Mouse (Mus musculus) kidney, embryonic 16.5 days (tissue): ENCODE measurements around the gene Galnt10. TPM values are rescaled to one million over a fixed set of nuclear protein-coding genes. Genes with fewer than 3 reads are reported as not detected.

Source experiments
- ATAC-seq: fragments of 200-750 bp; cut with Nextera tagmentation; 2 replicates; pipeline ENCODE4 v1.8.0; 2017; ENCODE audit warnings: moderate TSS enrichment; ENCODE audit not compliant: low FRiP score, low TSS enrichment
- H3K27ac ChIP-seq: fragments of 300-500 bp; sonication (generic); 2 replicates; pipeline ENCODE4 v1.5.1; 2014; ENCODE audit warnings: low read length
- H3K27me3 ChIP-seq: fragments of 300-500 bp; sonication (generic); 2 replicates; pipeline ENCODE4 v1.6.1; 2014; ENCODE audit warnings: low read length, control low read depth, mixed read lengths; ENCODE audit not compliant: insufficient read depth
- H3K36me3 ChIP-seq: fragments of 300-500 bp; sonication (generic); 2 replicates; pipeline ENCODE4 v1.6.1; 2014; ENCODE audit warnings: low read length, control low read depth, mixed read lengths; ENCODE audit not compliant: insufficient read depth
- H3K4me1 ChIP-seq: fragments of 300-500 bp; sonication (generic); 2 replicates; pipeline ENCODE4 v1.6.1; 2014; ENCODE audit warnings: low read length, control low read depth, mixed read lengths; ENCODE audit not compliant: insufficient read depth
- H3K4me2 ChIP-seq: fragments of 300-500 bp; sonication (generic); replicated peaks from 2 replicates; pipeline ENCODE4 v1.6.1; 2014; ENCODE audit warnings: low read depth, low read length
- H3K4me3 ChIP-seq: fragments of 300-500 bp; sonication (generic); 2 replicates; pipeline ENCODE4 v1.5.1; 2014; ENCODE audit warnings: mild to moderate bottlenecking, low read length
- H3K9ac ChIP-seq: fragments of 300-500 bp; sonication (generic); replicated peaks from 2 replicates; pipeline ENCODE4 v1.6.1; 2014; ENCODE audit warnings: low read length
- H3K9me3 ChIP-seq: fragments of 300-500 bp; sonication (generic); 2 replicates; pipeline ENCODE4 v1.6.1; 2016; ENCODE audit warnings: low read length, control low read depth
- WGBS: fragments of 180-500 bp; shearing (Covaris S2); extraction: QIAGEN DNeasy Blood & Tissue Kit; methylation state at CpG from one replicate; pipeline ENCODE4 v1.1.7; 2014; 5-methylcytosine and 5-hydroxymethylcytosine counted together
- polyA plus RNA-seq: library from polyadenylated mRNA; unstranded; fragments of >200 nt; fragmentation: Nextera tagmentation; extraction: Ambion mirVana; gene quantifications from 2 replicates; pipeline ENCODE4 v1.2.1, GENCODE M21; 2015

Galnt10 gene
- polyA plus RNA-seq, 1 experiment from 2014 or later = 23.6 TPM

- no peak overlapping the region for H3K4me2 ChIP-seq
- H3K27ac ChIP-seq = no peak overlapping the region
- H3K4me1 ChIP-seq = 0 out of 2 replicates have a peak, but pooled peaks cover 3% of the 10 kb centered on the region
- H3K27me3 ChIP-seq = no peaks in the 10 kb centered on the region
- H3K9ac ChIP-seq = no peak overlapping the region
- H3K4me3 ChIP-seq = no peak overlapping the region
- 69% methylated on average over 9 of the region's 9 CpGs for WGBS
- no peaks in the 10 kb centered on the region for H3K36me3 ChIP-seq
- H3K9me3 ChIP-seq = no peaks in the 10 kb centered on the region
- no peak for ATAC-seq
Observed at GRCm38 (mm10) chr11:57615286-57615685, 30.0 kb upstream of the Galnt10 start.

GRCm38 (mm10) chr11:57615871-57616270, 29.4 kb upstream of the Galnt10 start:
- Histone ChIP-seq H3K9ac (no peak overlapping the region), H3K9me3 (no peaks in the 10 kb centered on the region), H3K4me3 (no peak overlapping the region), H3K27ac (no peak overlapping the region), H3K4me2 (no peak overlapping the region), H3K27me3 (no peaks in the 10 kb centered on the region), H3K4me1 (0 out of 2 replicates have a peak, but pooled peaks cover 3% of the 10 kb centered on the region), H3K36me3 (no peaks in the 10 kb centered on the region)
- 0 out of 2 replicates have a peak, but pooled peaks have one; percentile 18 for ATAC-seq
- 32% methylated on average over 13 of the region's 13 CpGs for WGBS

- Histone ChIP-seq H3K36me3 (no peaks in the 10 kb centered on the region), H3K9ac (no peak overlapping the region), H3K9me3 (no peaks in the 10 kb centered on the region), H3K4me2 (0 out of 2 replicates have a peak overlapping the region, but pooled peaks have one; percentile 8), H3K4me1 (0 out of 2 replicates have a peak, but pooled peaks cover 3% of the 10 kb centered on the region), H3K27ac (no peak overlapping the region), H3K4me3 (no peak overlapping the region), H3K27me3 (no peaks in the 10 kb centered on the region)
- WGBS = 20% methylated on average over 15 of the region's 15 CpGs
- peak; percentile 52; the same call in 1 of the 2 replicates for ATAC-seq
Observed at GRCm38 (mm10) chr11:57617526-57618264, 27.5 kb upstream of the Galnt10 start.

- Histone ChIP-seq H3K4me1 (no peaks in the 10 kb centered on the region), H3K9ac (no peak overlapping the region), H3K4me3 (no peak overlapping the region), H3K27ac (no peak overlapping the region), H3K9me3 (no peaks in the 10 kb centered on the region), H3K27me3 (no peaks in the 10 kb centered on the region), H3K36me3 (no peaks in the 10 kb centered on the region), H3K4me2 (no peak overlapping the region)
- no peak for ATAC-seq
- 84% methylated on average over 3 of the region's 3 CpGs for WGBS
Observed at GRCm38 (mm10) chr11:57621472-57621871, 23.8 kb upstream of the Galnt10 start.

GRCm38 (mm10) chr11:57621876-57622275, 23.4 kb upstream of the Galnt10 start:
- no peaks in the 10 kb centered on the region for H3K36me3 ChIP-seq
- H3K4me3 ChIP-seq = no peak overlapping the region
- H3K27me3 ChIP-seq = no peaks in the 10 kb centered on the region
- H3K9me3 ChIP-seq = no peaks in the 10 kb centered on the region
- no peak overlapping the region for H3K4me2 ChIP-seq
- no peaks in the 10 kb centered on the region for H3K4me1 ChIP-seq
- no peak for ATAC-seq
- no peak overlapping the region for H3K27ac ChIP-seq
- H3K9ac ChIP-seq = no peak overlapping the region

GRCm38 (mm10) chr11:57624490-57624893, 20.8 kb upstream of the Galnt10 start:
- Histone ChIP-seq H3K9ac (no peak overlapping the region), H3K4me3 (no peak overlapping the region), H3K9me3 (no peaks in the 10 kb centered on the region), H3K36me3 (no peaks in the 10 kb centered on the region), H3K4me1 (no peaks in the 10 kb centered on the region), H3K4me2 (no peak overlapping the region), H3K27ac (no peak overlapping the region), H3K27me3 (no peaks in the 10 kb centered on the region)
- no peak for ATAC-seq
- WGBS = 48% methylated on average over 5 of the region's 5 CpGs

- no peak overlapping the region for H3K9ac ChIP-seq
- no peaks in the 10 kb centered on the region for H3K27me3 ChIP-seq
- no peaks in the 10 kb centered on the region for H3K4me1 ChIP-seq
- H3K27ac ChIP-seq = no peak overlapping the region
- no peak overlapping the region for H3K4me3 ChIP-seq
- no peak for ATAC-seq
- no peaks in the 10 kb centered on the region for H3K9me3 ChIP-seq
- H3K36me3 ChIP-seq = no peaks in the 10 kb centered on the region
- H3K4me2 ChIP-seq = no peak overlapping the region
Observed at GRCm38 (mm10) chr11:57625465-57625864, 19.8 kb upstream of the Galnt10 start.

GRCm38 (mm10) chr11:57627086-57627735, 18.0 kb upstream of the Galnt10 start:
- ATAC-seq = no peak
- Histone ChIP-seq H3K27ac (no peak overlapping the region), H3K4me2 (no peak overlapping the region), H3K9ac (no peak overlapping the region), H3K9me3 (no peaks in the 10 kb centered on the region), H3K27me3 (no peaks in the 10 kb centered on the region), H3K4me1 (peaks cover 9% of the 10 kb centered on the region), H3K36me3 (no peaks in the 10 kb centered on the region), H3K4me3 (no peak overlapping the region)
- WGBS = 51% methylated on average over 9 of the region's 9 CpGs

- Histone ChIP-seq H3K36me3 (no peaks in the 10 kb centered on the region), H3K9me3 (no peaks in the 10 kb centered on the region), H3K9ac (peak overlapping the region; percentile 22; the same call in 1 of the 2 replicates), H3K4me1 (peaks cover 23% of the 10 kb centered on the region), H3K4me2 (no peak overlapping the region), H3K4me3 (no peak overlapping the region), H3K27me3 (no peaks in the 10 kb centered on the region), H3K27ac (no peak overlapping the region)
- 64% methylated on average over 7 of the region's 7 CpGs for WGBS
- ATAC-seq = no peak
Observed at GRCm38 (mm10) chr11:57631805-57632485, 13.3 kb upstream of the Galnt10 start.
